Mouse (Mus musculus): ENCODE data around the gene Tradd.

Gene Tradd

GRCm38 (mm10) chr8:105270101-105270915, 5.9 kb upstream of the Tradd start:
- DNase-seq (ENCODE audit: low read depth, low spot score), result no peak

- DNase-seq (ENCODE audit: low read depth, low spot score), result no peak
Observed at GRCm38 (mm10) chr8:105269461-105269947, 5.1 kb upstream of the Tradd start, which contains the start of gene Hsf4. Gene Hsf4 (plus strand): TSS chr8:105269801.

- no peak for DNase-seq (ENCODE audit: low read depth, low spot score)
Observed at GRCm38 (mm10) chr8:105269075-105269458, 4.7 kb upstream of the Tradd start.

- DNase-seq (ENCODE audit: low read depth, low spot score), result no peak
Observed at GRCm38 (mm10) chr8:105268342-105269074, 4.1 kb upstream of the Tradd start.

- no peak for DNase-seq (ENCODE audit: low read depth, low spot score)
Observed at GRCm38 (mm10) chr8:105266775-105267174, 2.4 kb upstream of the Tradd start.

- DNase-seq (ENCODE audit: low read depth, low spot score), result no peak
Observed at GRCm38 (mm10) chr8:105265128-105265527, 719 bp upstream of the Tradd start.

GRCm38 (mm10) chr8:105263244-105263912, 1.0 kb downstream of the Tradd start:
- DNase-seq (ENCODE audit: low read depth, low spot score), result no peak

- no peak for DNase-seq (ENCODE audit: low read depth, low spot score)
Observed at GRCm38 (mm10) chr8:105261326-105261980, 3.0 kb downstream of the Tradd start.

GRCm38 (mm10) chr8:105260371-105261099, 3.9 kb downstream of the Tradd start:
- no peak for DNase-seq (ENCODE audit: low read depth, low spot score)

GRCm38 (mm10) chr8:105259721-105260320, 4.6 kb downstream of the Tradd start:
- peak; percentile 70 for DNase-seq (ENCODE audit: low read depth, low spot score)

GRCm38 (mm10) chr8:105258911-105259720, 5.3 kb downstream of the Tradd start:
- DNase-seq (ENCODE audit: low read depth, low spot score), result no peak

- DNase-seq (ENCODE audit: low read depth, low spot score), result no peak
Observed at GRCm38 (mm10) chr8:105257318-105258114, 6.9 kb downstream of the Tradd start.

- no peak for DNase-seq (ENCODE audit: low read depth, low spot score)
Observed at GRCm38 (mm10) chr8:105254966-105255350, 9.5 kb downstream of the Tradd start, which contains the start of gene B3gnt9. Gene B3gnt9 (minus strand): TSS chr8:105255153.

GRCm38 (mm10) chr8:105254152-105254965, 10.1 kb downstream of the Tradd start:
- DNase-seq (ENCODE audit: low read depth, low spot score), result peak; percentile 76

- DNase-seq (ENCODE audit: low read depth, low spot score), result no peak
Observed at GRCm38 (mm10) chr8:105253766-105254151, 10.7 kb downstream of the Tradd start.

- DNase-seq (ENCODE audit: low read depth, low spot score), result no peak
Observed at GRCm38 (mm10) chr8:105252680-105253537, 11.5 kb downstream of the Tradd start.

- no peak for DNase-seq (ENCODE audit: low read depth, low spot score)
Observed at GRCm38 (mm10) chr8:105251954-105252353, 12.5 kb downstream of the Tradd start.

All from retina, postnatal 7 days (tissue).